Mouse (Mus musculus) midbrain, postnatal 0 days (tissue): ENCODE measurements at regions not wholly inside any gene's neighbourhood (a gene's known extent, or its start where the extent isn't known, plus 50 kb on each side); places are given as distances from the start of the nearest gene placed in this dataset.

Experiments
- ATAC-seq: fragments of 200-750 bp; cut with Nextera tagmentation; 2 replicates; pipeline ENCODE4 v1.8.0; 2017; ENCODE audit warnings: moderate number of reproducible peaks, mild to moderate bottlenecking, moderate TSS enrichment, moderate library complexity; ENCODE audit not compliant: low FRiP score
- DNase-seq: peaks from one replicate; pipeline ENCODE4 v3.0.0-alpha.2; 2015; ENCODE audit warnings: low spot score
- H3K27ac ChIP-seq: fragments of 300-500 bp; sonication (generic); 2 replicates; pipeline ENCODE4 v1.5.1; 2014; ENCODE audit warnings: low read depth, mild to moderate bottlenecking, low read length, mixed read lengths
- H3K27me3 ChIP-seq: fragments of 300-500 bp; sonication (generic); 2 replicates; pipeline ENCODE4 v1.6.1; 2014; ENCODE audit warnings: low read length, control low read depth, mixed read lengths; ENCODE audit not compliant: insufficient read depth
- H3K36me3 ChIP-seq: fragments of 300-500 bp; sonication (generic); 2 replicates; pipeline ENCODE4 v1.6.1; 2014; ENCODE audit warnings: low read length, control low read depth, mixed read lengths; ENCODE audit not compliant: insufficient read depth
- H3K4me1 ChIP-seq: fragments of 300-500 bp; sonication (generic); 2 replicates; pipeline ENCODE4 v1.6.1; 2014; ENCODE audit warnings: mild to moderate bottlenecking, control low read depth, antibody characterized with exemption, low read length, mixed read lengths; ENCODE audit not compliant: insufficient read depth
- H3K4me2 ChIP-seq: fragments of 300-500 bp; sonication (generic); 2 replicates; pipeline ENCODE4 v1.6.1; 2014; ENCODE audit warnings: low read depth, mild to moderate bottlenecking, low read length, mixed read lengths; ENCODE audit not compliant: poor library complexity, severe bottlenecking
- H3K4me3 ChIP-seq: fragments of 300-500 bp; sonication (generic); 2 replicates; pipeline ENCODE4 v1.5.1; 2014; ENCODE audit warnings: low read depth, mild to moderate bottlenecking, low read length, moderate library complexity
- H3K9ac ChIP-seq: fragments of 300-500 bp; sonication (generic); replicated peaks from 2 replicates; pipeline ENCODE4 v1.6.1; 2014; ENCODE audit warnings: mild to moderate bottlenecking, low read length, moderate library complexity, mixed read lengths; ENCODE audit not compliant: poor library complexity, severe bottlenecking
- H3K9me3 ChIP-seq: fragments of 300-500 bp; sonication (generic); 2 replicates; pipeline ENCODE4 v1.6.1; 2016; ENCODE audit warnings: low read length, control low read depth
- CTCF ChIP-seq: IDR thresholded peaks from 2 replicates; pipeline ENCODE4 v1.5.1; 2016; ENCODE audit warnings: antibody characterized with exemption, mild to moderate bottlenecking
- WGBS: fragments of 180-500 bp; shearing (Covaris S2); extraction: QIAGEN DNeasy Blood & Tissue Kit; methylation state at CpG from one replicate; pipeline ENCODE4 v1.1.7; 2014; 5-methylcytosine and 5-hydroxymethylcytosine counted together

- Histone ChIP-seq H3K27ac (no peak overlapping the region), H3K27me3 (no peaks in the 10 kb centered on the region), H3K4me1 (no peaks in the 10 kb centered on the region), H3K4me2 (no peak overlapping the region), H3K9me3 (no peaks in the 10 kb centered on the region), H3K4me3 (no peak overlapping the region), H3K36me3 (no peaks in the 10 kb centered on the region), H3K9ac (no peak overlapping the region)
- TF ChIP-seq CTCF, result no peak
- DNase-seq (peak; percentile 2), ATAC-seq (no peak)
- 44% methylated on average over 3 of the region's 3 CpGs for WGBS
These were observed 466.2 kb downstream of the Pabpc4l start for GRCm38 (mm10) chr3:45981851-45982250.

GRCm38 (mm10) chr3:45968655-45969054, 479.4 kb downstream of the Pabpc4l start:
- Histone ChIP-seq H3K9me3 (no peaks in the 10 kb centered on the region), H3K9ac (no peak overlapping the region), H3K4me1 (no peaks in the 10 kb centered on the region), H3K4me3 (no peak overlapping the region), H3K4me2 (no peak overlapping the region), H3K27ac (no peak overlapping the region), H3K36me3 (no peaks in the 10 kb centered on the region), H3K27me3 (no peaks in the 10 kb centered on the region)
- TF ChIP-seq CTCF, result no peak
- DNase-seq (no peak), ATAC-seq (no peak)
- WGBS, result 87% methylated on average over 3 of the region's 3 CpGs

GRCm38 (mm10) chr3:45934435-45934834, 513.6 kb downstream of the Pabpc4l start:
- Histone ChIP-seq H3K9ac (no peak overlapping the region), H3K27ac (no peak overlapping the region), H3K9me3 (no peaks in the 10 kb centered on the region), H3K4me3 (no peak overlapping the region), H3K4me1 (no peaks in the 10 kb centered on the region), H3K36me3 (no peaks in the 10 kb centered on the region), H3K4me2 (no peak overlapping the region), H3K27me3 (no peaks in the 10 kb centered on the region)
- whole genome bisulfite sequencing, result 80% methylated on average over 1 of the region's 1 CpGs
- no peak for DNase-seq
- TF ChIP-seq CTCF, result no peak
- no peak for ATAC-seq

- TF ChIP-seq CTCF, result peak; percentile 59
- Histone ChIP-seq H3K4me2 (no peak overlapping the region), H3K4me3 (no peak overlapping the region), H3K9me3 (no peaks in the 10 kb centered on the region), H3K27me3 (no peaks in the 10 kb centered on the region), H3K4me1 (no peaks in the 10 kb centered on the region), H3K27ac (no peak overlapping the region), H3K9ac (no peak overlapping the region), H3K36me3 (no peaks in the 10 kb centered on the region)
- WGBS, result 57% methylated on average over 1 of the region's 1 CpGs
- DNase-seq (no peak), ATAC-seq (no peak)
These were observed 523.7 kb downstream of the Pabpc4l start for GRCm38 (mm10) chr3:45924338-45924737.
